Mouse (Mus musculus) ovary, adult 18-20 months (tissue): ENCODE measurements around the gene Inpp5f.
"Not testable (repeated sequence)": the region's sequence is repeated elsewhere in the genome, so short reads cannot be mapped to it uniquely, and the experiment has no call there.

ENCODE experiments used
- DNase-seq: peaks from one replicate; pipeline ENCODE4 v3.0.0; 2022; ENCODE audit warnings: low spot score, mixed read lengths

Inpp5f gene

DNA sequence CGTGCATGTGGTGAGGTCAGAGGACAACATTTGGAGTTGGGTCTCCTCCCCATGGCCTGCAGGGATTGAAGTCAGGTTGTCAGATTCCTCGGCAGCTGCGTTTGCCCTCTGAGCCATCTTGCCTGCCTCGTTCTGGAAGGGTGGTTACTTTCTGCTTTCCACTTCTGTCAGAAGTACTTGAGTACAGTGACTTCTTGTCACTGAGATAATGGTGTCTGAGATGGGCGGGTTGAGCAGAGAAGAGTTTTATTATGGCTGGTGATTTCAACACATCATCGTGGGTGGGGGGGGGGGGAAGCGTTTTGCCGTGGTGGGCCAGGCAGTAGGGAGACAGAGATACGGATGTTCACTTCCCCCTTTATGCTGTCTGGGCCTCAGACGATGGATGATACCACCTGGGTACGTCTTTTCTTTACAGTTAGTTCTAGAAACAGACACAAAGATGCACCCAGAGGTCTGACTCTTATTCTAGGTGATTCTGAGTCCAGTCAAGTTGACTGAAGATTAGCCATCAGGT, 53.8 kb downstream of the Inpp5f start:
- no peak for DNase-seq

DNA sequence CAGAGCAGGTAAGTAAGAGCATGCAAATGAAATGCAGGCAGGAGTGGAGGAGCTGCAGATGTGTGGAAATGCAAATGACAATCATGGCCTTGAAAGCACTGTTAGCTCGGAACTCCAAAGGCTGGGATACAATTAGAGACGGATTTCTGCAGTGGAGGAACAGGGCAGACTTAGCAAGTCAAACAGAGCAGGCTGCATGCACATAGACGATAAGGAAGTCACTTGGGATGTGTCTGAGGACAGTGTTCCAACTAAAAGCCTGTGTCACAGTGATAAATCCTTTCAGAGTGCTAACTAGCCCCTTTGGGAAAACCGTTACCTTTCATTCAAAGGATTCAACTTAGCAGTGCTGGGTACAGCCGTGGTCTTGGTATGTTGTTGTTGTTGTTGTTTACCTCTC, 56.7 kb downstream of the Inpp5f start:
- DNase-seq = no peak

DNA sequence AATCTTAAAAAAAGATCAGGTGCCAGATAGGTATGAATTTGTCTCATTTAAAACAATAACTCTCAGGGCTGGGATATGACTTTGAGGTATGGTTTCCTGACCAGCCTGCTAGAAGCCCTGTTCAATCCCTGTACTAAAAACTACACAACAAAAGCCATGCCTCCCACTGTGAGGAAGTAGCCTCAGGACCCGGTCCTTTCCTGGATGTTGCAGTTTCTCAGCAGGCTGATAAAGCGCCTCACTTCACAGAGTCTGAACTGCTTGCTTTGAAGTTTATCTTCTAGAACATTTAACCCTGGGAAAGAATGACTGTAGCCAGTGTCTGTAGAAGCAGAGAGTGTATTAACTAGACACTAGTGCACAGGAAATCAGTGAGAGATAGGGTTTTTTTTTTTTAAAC, 57.7 kb downstream of the Inpp5f start:
- no peak for DNase-seq

DNA sequence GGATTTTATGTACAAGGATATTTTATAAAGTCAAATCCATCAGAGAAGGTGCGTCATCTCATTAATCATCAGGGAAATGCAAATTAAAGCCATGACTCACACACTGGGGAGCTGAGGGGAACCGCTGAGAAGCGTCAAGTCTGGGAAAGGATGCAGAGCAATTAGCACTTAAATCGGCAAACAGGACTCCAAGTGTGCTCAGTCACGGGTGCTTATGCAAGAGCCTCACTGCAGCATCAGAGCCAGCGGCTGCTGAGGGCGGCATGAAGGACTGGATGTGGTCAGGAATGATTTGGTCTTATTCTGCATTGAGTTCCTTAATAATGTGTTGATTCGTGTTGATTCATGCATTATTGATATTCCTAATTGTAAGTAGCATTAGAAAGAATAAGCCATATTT, 60.8 kb downstream of the Inpp5f start:
- no peak for DNase-seq

DNA sequence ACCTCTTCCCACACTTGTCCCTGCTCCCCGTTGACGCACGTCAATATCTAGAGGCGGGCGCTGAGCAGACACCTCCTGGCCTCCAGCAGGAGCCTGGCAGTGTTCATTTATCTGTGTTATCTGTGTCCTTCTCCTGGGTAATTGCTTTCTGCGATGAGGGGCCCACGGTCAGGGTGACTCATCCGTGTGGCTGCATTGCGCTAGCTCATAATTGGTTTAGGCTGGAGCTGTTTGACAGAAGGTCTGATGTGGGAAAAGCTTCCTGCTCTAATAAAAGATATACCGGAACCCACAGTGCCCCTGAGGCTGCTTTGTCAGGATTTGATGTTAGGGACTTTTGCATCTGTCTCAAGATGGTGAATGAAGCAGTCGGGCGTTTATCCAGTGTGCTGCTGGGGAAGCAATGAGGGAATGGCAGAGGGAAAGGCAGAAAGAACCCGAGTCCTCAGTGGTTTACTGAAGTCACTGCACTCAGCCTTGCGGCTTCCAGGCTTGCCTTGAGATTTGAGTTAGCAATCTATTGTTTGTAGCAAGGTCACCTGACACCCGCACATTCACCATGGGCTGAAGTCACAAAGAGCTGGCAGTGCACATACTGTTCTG, 61.4 kb downstream of the Inpp5f start:
- DNase-seq = peak; percentile 62

DNA sequence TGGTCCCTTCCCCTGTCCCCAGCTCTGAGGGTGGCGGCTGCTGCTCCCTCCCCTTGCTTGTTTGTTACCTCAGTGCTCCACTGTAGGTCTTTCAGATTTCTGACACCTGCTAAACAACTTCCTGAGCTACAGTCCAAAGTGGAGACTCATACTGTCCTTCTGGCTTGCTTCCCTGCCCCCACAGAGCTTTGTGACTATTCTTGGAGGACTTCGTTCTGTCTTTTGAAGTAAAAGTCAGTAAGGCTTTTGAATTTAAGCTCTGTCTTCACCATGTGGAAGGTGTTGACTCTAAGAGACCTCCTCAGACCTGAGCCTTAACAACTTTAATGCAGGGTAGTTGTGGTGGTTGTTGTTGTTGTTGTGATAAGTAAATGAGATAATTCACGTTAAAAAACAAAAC, 67.4 kb downstream of the Inpp5f start:
- DNase-seq = no peak

DNA sequence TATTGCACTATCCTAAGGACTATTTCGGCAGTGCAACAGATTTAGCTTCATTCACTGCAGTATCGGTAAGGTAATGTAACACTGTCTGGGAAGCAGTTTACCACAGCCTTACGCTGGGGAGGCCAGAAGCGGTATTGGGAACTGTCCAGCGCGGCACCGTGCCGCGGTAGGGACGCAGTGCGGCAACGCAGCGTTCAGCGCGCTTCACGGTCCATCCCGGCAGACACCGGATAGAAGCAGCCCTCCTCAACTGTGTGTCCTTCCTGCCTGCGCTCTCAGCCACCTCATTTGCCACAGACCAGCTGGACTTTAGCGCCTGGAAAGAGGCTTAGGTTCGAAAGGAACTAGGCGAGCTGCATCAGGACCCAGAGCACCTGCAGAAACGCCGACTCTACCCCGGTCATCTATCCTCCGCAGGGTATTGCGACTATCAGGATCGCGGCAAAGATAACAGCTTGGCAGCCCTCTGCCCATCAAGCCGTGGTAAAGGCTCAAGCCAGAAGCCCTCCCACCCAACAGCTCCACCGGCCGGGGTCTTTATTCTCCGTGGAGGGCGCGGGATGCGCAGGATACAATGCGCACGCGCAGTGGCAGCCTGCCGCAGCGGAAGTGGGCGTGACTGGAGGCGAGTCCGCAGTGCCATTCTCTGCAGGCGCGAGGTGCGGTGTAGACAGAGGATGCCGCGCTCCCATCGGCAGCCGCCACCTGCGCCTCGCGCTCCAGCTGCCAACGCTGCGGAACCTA, 76.9 kb downstream of the Inpp5f start:
- peak; percentile 49 for DNase-seq

DNA sequence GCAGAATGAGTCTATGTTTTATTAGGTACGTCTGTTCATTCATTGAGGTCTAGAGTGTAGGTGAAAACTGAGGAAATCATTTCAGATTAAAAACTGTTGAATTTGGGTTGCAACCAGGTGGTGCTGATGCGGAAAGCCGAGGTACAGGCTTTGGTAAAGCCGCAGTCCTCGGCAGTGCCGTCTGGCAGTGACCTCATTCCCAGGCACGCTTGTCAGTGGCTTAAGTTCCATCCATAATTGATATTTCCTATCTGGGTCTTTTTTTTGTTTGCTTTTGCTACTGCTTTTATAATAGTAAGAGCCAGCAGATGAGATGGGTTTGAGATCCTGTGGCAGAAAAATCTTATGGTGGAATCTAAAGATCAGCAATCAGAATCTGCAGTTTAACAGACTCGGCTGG, 78.2 kb downstream of the Inpp5f start:
- DNase-seq = no peak

DNA sequence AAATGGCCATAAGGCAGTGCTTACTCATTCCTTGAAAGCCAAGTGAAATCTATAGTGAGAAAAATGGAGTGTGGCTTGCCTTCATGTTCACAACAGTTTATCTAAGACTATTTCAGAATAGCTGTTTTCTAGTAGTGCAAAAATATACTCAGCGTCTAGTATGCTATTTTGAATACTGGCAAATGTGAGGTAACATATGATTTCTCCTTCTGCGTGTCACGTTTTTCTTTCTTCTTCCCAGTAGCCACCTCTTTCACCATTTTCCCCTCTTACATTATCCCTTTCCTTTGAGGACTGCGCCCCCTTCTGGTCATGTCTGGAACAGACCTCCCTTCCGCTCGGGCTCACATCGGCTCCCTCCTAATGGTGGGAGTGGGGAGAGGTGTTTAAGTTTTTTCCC, 78.9 kb downstream of the Inpp5f start:
- peak; percentile 30 for DNase-seq

DNA sequence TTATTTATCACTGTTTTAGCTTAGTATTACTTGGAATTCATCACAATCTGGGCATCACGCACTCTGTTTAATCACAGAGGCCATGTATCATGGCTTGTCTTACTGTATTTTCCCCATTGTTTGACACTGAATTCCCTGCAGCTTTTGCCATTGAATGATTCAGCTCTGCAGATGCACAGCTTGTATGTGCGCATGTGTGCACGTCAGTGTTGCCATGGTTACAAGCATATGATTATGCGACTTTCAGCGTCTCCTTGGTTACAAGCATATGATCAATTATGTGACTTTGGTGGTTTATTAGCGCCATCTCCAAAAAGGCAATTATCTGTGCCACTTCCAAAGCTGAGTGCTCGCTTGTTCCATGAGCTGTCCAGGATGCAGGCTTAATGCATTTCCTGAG, 79.7 kb downstream of the Inpp5f start:
- no peak for DNase-seq

DNA sequence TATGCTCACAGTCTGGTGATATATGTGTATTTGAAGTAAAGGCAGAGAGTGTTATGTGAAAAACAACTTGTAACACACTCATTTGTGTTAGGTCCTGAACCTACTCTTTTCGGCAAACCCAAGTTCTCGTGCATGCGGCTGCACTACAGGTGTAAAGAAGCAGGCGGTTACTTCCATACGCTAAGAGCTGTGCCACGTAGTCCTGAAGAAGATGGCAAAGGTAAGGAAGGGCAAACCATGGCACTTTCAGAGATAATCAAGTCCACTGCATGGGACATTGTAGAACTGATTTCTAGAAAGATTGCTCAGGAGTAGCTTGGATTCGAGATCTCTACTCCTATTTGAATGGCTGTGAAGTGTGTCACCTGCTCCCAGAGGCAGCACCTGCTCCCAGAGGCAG, 81.0 kb downstream of the Inpp5f start:
- DNase-seq = no peak

DNA sequence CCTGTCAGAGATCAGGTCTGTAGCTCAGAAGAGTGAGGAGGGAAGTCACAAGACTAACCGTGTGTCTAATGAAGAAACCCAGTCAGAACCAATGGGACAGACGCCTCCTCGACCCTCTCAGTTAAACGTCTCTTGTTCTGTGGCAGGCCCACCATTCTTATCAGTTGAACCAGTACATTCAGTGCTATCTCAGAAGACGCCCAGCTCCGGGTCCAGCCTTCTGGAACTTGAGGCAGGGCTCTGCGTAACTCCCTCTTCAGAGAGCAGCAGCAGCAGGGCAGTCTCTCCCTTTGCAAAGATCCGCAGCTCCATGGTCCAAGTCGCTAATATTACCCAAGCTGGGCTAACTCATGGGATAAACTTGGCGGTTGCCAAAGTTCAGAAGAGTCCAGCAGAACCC, 83.7 kb downstream of the Inpp5f start:
- DNase-seq = no peak

DNA sequence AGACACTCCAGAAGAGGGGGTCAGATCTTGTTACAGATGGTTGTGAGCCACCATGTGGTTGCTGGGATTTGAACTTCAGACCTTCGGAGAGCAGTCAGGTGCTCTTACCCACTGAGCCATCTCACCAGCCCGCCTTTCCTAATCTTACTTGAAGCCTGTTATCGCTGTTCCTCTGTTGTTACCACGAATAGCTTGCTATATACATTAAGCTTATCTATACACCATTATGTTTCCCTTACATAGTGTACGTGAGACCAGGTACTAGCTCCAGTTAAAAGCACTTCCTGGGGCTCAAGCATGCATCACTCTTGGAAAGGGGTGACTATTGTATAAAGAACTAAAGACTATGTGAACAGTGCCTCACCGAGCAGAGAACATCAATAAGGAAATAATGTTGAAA, 88.8 kb downstream of the Inpp5f start:
- DNase-seq = not testable (repeated sequence)

DNA sequence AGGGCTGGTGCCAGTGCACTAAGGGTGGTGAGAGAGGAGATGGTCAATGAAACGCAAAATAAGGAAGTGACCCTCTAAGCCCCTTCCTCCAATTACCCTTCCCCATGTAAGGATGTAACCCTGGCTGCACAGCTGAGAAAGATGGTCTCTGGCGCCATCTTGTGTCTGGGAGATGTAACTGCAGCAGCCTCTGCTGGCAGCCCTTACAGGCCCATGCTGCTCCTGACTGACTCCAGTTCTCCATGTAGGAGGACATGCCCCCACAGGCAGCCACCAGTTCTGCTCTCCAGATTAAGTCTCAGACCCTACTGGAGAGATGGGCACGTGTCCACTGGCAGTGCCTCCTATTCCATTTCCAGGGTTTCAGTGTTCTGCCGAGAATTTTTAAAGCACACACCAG, 94.6 kb downstream of the Inpp5f start:
- DNase-seq = peak; percentile 31

DNA sequence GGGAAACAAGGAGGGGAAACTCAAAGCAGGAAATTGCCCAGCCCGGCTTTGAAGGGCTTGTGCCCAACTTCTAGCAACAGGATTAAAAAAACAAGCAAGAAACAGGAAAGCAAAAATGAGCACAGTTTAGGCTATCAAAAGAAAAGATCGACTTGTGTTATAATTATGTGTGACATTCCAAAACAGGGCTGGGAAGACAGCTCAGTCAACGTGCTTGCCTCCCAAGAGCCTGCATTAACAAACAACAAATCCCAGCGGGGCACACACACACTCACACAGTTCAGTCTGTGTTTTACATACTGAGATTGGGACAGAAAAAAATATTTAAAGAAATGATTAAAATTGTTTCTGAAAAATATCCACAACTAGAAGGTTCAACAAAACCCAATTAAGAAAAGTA, 106.9 kb downstream of the Inpp5f start:
- no peak for DNase-seq

DNA sequence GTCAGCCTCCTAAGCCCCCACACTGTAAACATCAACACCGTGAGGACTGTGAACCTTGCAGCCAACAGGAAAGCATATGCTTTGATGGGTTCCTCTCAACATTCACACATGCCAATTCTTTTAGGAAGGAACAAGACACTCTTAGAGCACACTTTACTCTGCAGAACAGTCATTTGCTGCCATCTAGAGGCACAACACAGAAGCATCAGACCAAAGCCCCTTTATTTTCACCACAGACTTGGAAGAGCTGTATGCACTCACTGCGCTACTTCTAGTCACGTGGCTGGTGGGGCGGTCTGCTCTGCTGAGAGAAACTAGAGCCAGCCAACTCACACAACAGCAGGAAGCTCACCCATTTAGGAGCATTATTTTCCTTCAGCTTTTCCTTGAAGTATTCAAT, 113.6 kb downstream of the Inpp5f start:
- DNase-seq = peak; percentile 62

DNA sequence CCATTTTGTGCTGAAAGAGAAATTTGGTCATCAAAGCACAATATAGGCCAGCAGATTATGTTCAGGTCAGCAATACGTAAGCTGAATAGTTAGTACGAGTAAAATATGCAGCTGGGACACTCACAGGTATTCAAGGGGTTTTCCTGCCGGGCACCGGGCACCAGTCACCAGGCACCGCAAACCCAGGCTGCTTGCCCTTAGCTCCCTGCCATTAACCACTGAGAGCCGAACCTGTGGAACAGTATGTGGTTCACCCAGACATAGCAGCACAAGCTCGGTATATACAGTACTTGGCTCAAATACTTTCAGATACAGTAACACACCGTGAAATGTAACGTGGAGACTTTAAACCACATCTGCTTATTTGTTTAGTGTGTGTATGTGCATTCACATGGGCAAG, 114.1 kb downstream of the Inpp5f start:
- DNase-seq = no peak

DNA sequence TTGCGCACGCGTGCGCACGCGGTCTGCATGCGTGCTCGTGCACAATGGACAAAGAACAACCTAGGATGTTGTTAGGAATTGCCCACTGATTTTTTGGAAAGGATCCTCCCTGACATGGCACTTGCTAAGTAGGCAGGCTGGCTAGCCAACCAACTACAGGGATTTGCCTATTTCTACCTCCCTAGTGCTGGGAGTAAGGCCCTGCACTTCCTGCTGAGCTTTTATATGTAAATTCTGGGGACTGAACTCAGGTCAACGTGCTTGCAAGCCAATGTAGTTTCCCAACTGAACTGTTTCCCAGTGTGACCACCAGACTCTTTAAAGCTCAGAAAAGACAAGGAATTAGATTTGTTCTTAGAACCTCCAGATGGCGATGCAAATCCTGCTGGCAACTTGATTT, 115.9 kb downstream of the Inpp5f start:
- DNase-seq = no peak

DNA sequence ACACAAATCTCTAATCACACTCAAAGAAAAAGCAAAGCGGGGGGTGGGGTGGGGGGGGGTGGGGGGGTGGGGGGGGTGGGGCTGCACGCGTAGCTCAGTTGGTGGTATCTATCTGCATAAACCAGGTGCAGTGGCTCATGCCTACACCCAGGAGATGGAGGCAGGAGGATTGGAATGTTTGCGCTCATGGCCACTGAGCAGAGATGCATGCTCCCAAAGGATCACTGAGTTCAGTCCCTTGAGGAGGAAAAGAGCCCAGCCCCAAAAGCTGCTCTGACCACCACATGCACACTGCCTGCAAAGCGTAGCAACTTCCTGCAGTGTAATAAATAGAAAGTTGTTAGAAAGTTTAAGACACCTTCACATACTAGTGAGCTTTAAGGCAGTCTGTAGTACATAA, 116.6 kb downstream of the Inpp5f start:
- no peak for DNase-seq

DNA sequence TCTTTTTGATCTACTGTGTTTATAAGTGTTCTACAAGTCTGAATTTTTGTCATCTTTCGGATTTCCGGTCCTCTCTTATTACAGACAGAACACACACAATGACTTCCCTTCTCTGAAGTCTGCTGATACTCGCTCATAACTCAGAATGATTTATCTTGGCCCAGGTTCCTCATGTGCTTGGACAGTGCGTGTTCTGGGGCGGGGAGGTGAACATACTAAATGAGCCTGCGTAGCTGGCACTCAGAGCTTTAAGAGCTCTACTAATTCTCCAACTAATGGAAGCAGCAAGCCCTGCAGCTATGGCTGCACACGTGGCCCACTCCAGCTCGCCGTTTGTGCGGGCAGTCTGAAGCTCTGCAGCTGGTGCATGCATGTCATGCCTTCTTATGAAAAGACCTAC, 117.6 kb downstream of the Inpp5f start:
- no peak for DNase-seq

DNA sequence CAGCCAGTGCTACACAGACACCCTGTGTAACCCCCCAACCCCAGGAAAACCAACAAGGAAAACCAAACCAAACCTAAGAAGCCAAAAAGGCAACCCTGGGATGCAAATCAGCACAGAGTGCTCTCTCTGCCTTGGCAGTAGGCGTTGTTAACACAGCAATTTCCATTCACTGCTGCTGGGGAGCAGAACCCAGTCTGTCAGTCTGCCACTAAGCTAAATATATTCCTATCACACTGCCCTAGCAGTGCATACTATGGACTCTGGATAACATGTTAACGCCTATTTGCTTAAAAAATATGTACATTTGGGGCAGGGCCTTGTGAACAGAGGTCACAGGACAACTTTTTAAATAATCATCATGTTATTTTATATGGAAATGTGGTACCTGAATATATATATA, 120.5 kb downstream of the Inpp5f start:
- no peak for DNase-seq

DNA sequence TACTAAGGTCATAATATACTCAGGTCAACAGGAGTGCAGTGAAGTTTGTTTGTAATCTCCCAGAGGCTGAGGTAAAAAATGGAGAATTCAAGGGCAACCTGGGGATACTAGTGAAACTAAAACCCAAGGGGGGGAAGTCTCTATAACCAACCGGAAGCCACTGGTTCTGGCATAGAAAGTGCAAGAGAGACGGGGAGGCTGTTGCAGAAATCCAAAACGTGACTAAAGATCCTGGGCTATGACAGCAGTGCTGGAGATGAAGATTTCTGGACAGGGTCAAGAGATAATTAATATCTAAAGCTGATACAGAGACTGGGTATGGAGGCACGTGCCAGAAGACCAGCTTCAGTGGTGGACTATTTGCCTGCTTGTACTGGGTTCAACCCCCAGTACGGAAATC, 126.9 kb downstream of the Inpp5f start:
- no peak for DNase-seq

DNA sequence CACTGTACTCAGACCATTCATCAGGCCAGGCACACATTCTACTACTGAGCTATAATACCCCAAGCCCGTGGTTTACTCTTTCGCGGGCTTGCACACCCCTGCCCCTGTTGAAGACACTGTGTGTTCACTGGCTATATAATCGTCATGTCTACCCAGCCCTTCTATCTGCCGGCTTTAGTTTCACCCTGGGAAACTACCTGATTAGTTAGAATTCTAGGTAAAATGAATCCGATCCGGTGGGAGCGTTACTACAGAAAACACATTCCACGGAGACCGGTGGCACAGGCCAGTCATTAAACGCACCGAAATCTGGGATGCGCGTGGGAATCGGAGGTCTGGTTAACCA, 128.0 kb downstream of the Inpp5f start:
- DNase-seq = no peak
